Mouse (Mus musculus): ENCODE measurements around the gene Gm21954. TPM values are rescaled to one million over a fixed set of nuclear protein-coding genes. Genes with fewer than 3 reads are reported as not detected.

Gm21954 gene
- polyA plus RNA-seq, 1 experiment = not detected

GRCm38 (mm10) chr3:55431223-55431622 lies 40.8 kb downstream of the Gm21954 start:
- no peak overlapping the region for H3K4me3 ChIP-seq (ENCODE audit: insufficient read depth, low read length)
- no peak overlapping the region for H3K27ac ChIP-seq (ENCODE audit: insufficient read depth, low read length)
- TF ChIP-seq CTCF (IDR thresholded peaks at IDR 0.05; ENCODE audit: borderline replicate concordance, insufficient read depth, low read length) (no peak), POLR2A (IDR thresholded peaks at IDR 0.05; ENCODE audit: low read depth, low read length) (no peak)
- H3K4me1 ChIP-seq (ENCODE audit: control insufficient read depth, insufficient read depth, low read length) = peaks cover 6% of the 10 kb centered on the region; the same call in 1 of the 2 replicates

GRCm38 (mm10) chr3:55430022-55430549 lies 41.9 kb downstream of the Gm21954 start:
- TF ChIP-seq CTCF (IDR thresholded peaks at IDR 0.05; ENCODE audit: borderline replicate concordance, insufficient read depth, low read length) (no peak), POLR2A (IDR thresholded peaks at IDR 0.05; ENCODE audit: low read depth, low read length) (no peak)
- H3K4me1 ChIP-seq (ENCODE audit: control insufficient read depth, insufficient read depth, low read length) = peaks cover 3% of the 10 kb centered on the region; the same call in 1 of the 2 replicates
- H3K4me3 ChIP-seq (ENCODE audit: insufficient read depth, low read length) = no peak overlapping the region
- no peak overlapping the region for H3K27ac ChIP-seq (ENCODE audit: insufficient read depth, low read length)

DNA sequence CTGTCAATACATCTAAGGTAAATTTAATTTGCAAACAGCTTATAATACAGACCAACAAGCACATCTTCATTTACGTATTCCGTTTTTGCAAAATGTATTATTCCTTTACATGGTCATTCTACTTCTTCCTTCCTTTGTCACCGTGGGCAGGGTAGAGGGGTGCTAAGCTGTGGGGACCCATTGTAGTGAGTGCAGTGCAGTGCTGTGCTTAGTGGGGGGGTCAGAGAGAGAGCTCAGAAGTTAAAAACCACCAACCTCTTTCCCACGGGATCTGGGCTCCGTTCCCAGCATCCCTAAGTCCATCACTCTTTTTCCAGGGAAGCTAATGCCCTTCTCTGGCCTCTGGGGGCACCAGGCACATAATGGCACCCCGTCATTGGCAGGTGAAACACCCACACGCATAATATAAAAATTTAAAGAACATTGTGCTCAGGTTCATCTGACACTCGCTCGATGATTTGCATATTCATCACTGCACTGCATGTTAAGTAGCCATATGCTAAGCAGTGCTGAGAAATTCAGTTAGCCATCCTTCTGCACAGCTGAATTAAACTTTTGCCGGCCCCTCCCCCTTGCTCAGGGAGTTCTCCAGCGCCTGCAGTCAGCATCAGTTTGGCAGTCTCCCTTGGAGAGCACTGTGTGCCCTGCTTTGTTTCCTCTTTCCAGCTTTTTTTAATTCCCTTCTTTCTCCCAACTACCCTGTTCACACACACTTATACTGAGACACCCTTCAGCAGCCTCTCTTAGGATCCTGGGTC lies 48.2 kb downstream of the Gm21954 start:
- TF ChIP-seq POLR2A (IDR thresholded peaks at IDR 0.05; ENCODE audit: low read depth, low read length) = no peak
- no peak for TF ChIP-seq CTCF (IDR thresholded peaks at IDR 0.05; ENCODE audit: borderline replicate concordance, insufficient read depth, low read length)
- no peak overlapping the region for H3K4me3 ChIP-seq (ENCODE audit: insufficient read depth, low read length)
- no peak overlapping the region for H3K27ac ChIP-seq (ENCODE audit: insufficient read depth, low read length)
- no peaks in the 10 kb centered on the region for H3K4me1 ChIP-seq (ENCODE audit: control insufficient read depth, insufficient read depth, low read length)

DNA sequence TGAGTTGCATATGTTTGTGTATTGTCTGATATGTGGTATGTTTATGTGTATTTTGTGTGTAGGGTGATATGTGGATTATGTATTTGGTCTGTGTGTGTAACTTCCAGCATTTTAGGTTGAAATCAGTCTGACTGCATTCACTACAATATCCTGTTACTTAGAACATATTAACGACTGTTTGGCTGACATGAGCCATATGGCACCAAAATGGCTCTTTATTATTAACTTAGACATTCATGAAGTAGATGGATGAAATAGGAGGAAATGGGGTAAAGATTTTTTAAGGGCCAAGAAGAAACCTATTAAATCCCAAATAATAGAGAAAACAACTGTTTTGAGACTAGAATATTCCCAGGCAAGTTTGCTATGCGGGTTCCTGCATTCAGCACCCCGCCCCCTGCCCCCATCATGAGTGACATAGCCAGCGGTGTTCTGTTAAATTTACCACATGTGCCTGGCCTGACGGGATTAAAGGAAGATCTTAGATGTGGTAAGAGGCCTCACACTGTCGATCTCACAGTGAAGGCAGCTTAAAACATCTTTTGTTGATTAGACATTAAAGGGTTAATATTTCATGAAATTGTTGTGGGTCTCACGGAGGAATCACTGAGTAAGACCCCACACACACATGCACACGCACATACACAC lies 51.5 kb downstream of the Gm21954 start:
- H3K27ac ChIP-seq (ENCODE audit: insufficient read depth, low read length) = no peak overlapping the region
- no peak overlapping the region for H3K4me3 ChIP-seq (ENCODE audit: insufficient read depth, low read length)
- TF ChIP-seq POLR2A (IDR thresholded peaks at IDR 0.05; ENCODE audit: low read depth, low read length) = no peak
- TF ChIP-seq CTCF (IDR thresholded peaks at IDR 0.05; ENCODE audit: borderline replicate concordance, insufficient read depth, low read length) = no peak
- no peaks in the 10 kb centered on the region for H3K4me1 ChIP-seq (ENCODE audit: control insufficient read depth, insufficient read depth, low read length)

DNA sequence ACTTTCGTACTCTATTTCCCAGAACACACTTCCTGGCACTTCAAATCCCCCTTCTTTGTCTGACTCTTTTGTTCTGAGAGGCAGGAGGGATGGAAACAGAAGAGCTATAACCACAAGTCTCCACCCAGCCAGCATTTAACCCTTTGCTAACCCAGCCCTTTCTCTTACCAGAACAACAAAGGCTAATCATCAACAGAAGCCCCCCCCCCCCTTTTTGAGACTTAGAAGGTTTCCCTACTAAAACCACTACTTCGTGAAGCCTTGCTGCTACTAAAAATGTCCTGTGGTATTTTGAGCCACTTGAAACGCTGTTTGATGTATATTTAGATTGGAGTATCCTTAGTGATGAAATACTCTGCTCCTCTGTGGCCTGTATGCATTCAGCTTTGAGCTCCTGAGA lies 52.7 kb downstream of the Gm21954 start:
- Histone ChIP-seq H3K27ac (ENCODE audit: insufficient read depth, low read length) (no peak overlapping the region), H3K4me3 (ENCODE audit: insufficient read depth, low read length) (no peak overlapping the region), H3K4me1 (ENCODE audit: control insufficient read depth, insufficient read depth, low read length) (no peaks in the 10 kb centered on the region)
- no peak for TF ChIP-seq CTCF (IDR thresholded peaks at IDR 0.05; ENCODE audit: borderline replicate concordance, insufficient read depth, low read length)
- TF ChIP-seq POLR2A (IDR thresholded peaks at IDR 0.05; ENCODE audit: low read depth, low read length) = no peak

GRCm38 (mm10) chr3:55418845-55419244 lies 53.2 kb downstream of the Gm21954 start:
- TF ChIP-seq CTCF (IDR thresholded peaks at IDR 0.05; ENCODE audit: borderline replicate concordance, insufficient read depth, low read length) (no peak), POLR2A (IDR thresholded peaks at IDR 0.05; ENCODE audit: low read depth, low read length) (no peak)

DNA sequence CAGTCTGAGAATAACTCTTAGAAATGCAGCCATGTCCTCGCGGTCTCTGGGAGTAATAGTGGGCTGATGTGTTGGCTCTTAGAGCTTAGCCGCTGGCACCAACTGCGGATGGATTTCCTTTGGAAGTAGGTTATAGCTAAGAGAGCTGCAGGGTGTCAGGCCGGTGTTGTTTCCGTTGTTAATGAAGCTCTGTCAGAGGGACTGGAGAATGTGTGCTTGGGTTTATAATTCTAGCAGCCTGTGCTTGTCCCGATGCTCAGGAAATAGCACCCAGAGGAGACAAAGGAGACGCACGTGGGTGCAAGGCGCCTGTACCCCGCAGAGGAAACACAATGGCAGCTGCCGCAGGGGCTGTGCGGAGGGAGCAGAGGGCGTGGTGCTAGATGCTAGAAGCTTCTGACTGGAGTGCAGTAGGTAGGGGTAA lies 56.5 kb downstream of the Gm21954 start:
- Histone ChIP-seq H3K27ac (ENCODE audit: insufficient read depth, low read length) (no peak overlapping the region), H3K4me1 (ENCODE audit: control insufficient read depth, insufficient read depth, low read length) (no peaks in the 10 kb centered on the region), H3K4me3 (ENCODE audit: insufficient read depth, low read length) (no peak overlapping the region)
- TF ChIP-seq POLR2A (IDR thresholded peaks at IDR 0.05; ENCODE audit: low read depth, low read length) (no peak), CTCF (IDR thresholded peaks at IDR 0.05; ENCODE audit: borderline replicate concordance, insufficient read depth, low read length) (no peak)

More at GRCm38 (mm10) chr3:55418845-55419244, 53.2 kb downstream of the Gm21954 start:
- Histone ChIP-seq H3K4me3 (ENCODE audit: insufficient read depth, low read length) (no peak overlapping the region), H3K4me1 (ENCODE audit: control insufficient read depth, insufficient read depth, low read length) (no peaks in the 10 kb centered on the region), H3K27ac (ENCODE audit: insufficient read depth, low read length) (no peak overlapping the region)

Other genes with a start within 250 kb of the Gm21954 start
- gene Dclk1, start 229.8 kb downstream of the Gm21954 start, polyA plus RNA-seq (2011; ENCODE audit: insufficient read length, low read depth, missing spikeins) = 39.1 and 89.6 TPM in 2 replicates